Mouse (Mus musculus): ENCODE measurements around the gene Clcn2. TPM values are rescaled to one million over a fixed set of nuclear protein-coding genes. Genes with fewer than 3 reads are reported as not detected.

Gene Clcn2
- polyA plus RNA-seq, 1 experiment from 2014 or later: 14.3 TPM

- CTCF ChIA-PET: interaction anchor here (4.9 kb wide), 1 partner anchor 40 kb away, joined by 57 read pairs; no protein-coding TSS in a partner anchor
- no peak for DNase-seq (ENCODE audit: low read depth, low spot score)
- no peaks in the 10 kb centered on the region for H3K27me3 ChIP-seq
- in situ Hi-C loops (cut with MboI; ENCODE audit: low pct_unique_long_range_greater_than_20kb): loop anchor here (5.0 to 25.0 kb wide), 2 partner anchors 39 to 1539 kb away; partner anchors contain the start of gene Tra2b
- no peak for ATAC-seq
- TF ChIP-seq CTCF (IDR thresholded peaks at IDR 0.05): no peak
- POLR2A ChIA-PET: no interaction called here
These were observed 5.7 kb upstream of the Clcn2 start for GRCm38 (mm10) chr16:20723247-20723646.

DNA sequence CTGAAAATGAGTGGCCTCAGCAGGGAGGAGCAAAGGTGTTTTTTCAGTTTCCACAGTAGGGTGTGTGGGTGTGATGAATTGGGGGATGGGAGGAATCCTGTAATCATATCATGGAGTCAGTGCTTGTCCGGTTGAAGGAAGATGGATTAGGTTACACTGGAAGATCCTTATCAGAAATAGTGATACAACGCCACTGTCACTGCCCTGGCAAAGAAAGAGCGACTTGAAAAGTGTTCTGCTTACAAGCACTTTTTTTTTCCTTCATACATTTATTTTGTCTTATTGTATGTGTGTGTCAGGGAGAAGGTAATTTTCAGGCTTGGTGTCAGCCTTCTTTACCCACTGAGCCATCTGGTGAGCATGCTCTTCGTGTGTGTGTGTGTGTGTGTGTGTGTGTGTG lies 5.2 kb upstream of the Clcn2 start:
- ChIA-PET POLR2A (interaction anchor here (0.6 kb wide), 1 partner anchor 358 kb away, joined by 3 read pairs; no protein-coding TSS in a partner anchor), CTCF (interaction anchor here (4.9 kb wide), 1 partner anchor 41 kb away, joined by 57 read pairs; no protein-coding TSS in a partner anchor)
- DNase-seq (ENCODE audit: low read depth, low spot score) (no peak), ATAC-seq (no peak)
- H3K27me3 ChIP-seq: no peaks in the 10 kb centered on the region
- no peak for TF ChIP-seq CTCF (IDR thresholded peaks at IDR 0.05)
- in situ Hi-C loops (cut with MboI; ENCODE audit: low pct_unique_long_range_greater_than_20kb): loop anchor here (5.0 to 25.0 kb wide), 2 partner anchors 40 to 1540 kb away; partner anchors contain the start of gene Tra2b

DNA sequence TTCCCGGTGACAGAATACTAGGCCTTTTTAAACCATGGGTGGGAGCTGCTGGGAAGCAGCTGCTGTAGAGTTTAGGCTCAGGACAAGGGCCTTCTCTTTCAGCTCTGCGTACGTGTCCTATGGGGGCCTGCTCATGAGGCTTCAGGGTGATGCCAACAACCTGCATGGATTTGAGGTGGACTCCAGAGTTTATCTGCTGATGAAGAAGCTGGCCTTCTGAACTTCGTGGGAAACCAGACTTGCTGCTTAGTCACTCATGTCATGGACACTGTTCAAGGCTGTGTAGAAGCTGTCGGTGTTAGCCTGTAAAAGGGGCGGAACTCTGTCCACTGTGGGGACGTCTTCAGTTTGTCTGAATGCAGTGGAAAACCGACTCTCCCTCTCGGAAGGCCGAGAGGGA lies 4.3 kb upstream of the Clcn2 start:
- POLR2A ChIA-PET: interaction anchor here (0.6 kb wide), 1 partner anchor 27 kb away, joined by 6 read pairs; no protein-coding TSS in a partner anchor
- no peak for DNase-seq (ENCODE audit: low read depth, low spot score)

DNA sequence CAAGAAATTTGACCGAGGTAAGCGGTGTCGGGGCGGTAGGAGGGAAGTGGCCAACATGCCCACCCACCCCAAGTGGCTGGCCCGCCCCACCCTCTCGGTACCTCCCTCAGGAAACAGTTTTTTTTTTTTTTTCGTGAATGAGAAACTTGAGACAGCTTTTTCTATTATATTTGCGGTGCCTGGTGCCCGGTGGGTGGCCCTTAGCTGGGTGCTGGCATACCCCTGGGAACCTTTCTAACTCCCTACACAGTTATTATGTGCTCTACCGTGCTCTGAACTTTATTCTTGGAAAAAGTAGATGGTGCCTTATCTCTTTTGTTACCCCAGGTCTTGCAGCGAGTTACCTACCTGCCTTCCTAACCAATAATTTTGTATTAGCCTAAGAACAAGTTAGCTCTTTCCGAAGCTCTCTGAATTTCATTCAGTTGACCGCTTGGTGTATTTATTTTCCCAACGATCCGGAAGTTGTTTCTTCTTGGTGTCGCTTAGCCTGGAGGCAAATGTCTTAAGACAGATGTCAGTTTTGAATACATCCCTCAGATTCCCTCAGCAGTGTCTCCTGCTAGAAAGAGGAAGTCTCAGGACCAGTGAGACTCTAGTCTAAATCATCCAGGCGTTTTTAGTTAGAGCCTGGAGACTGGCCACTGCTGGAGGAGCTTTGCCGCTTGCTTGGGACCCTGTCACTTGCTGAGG lies 578 bp upstream of the Clcn2 start:
- CTCF ChIA-PET: interaction anchor here (0.9 to 3.2 kb wide), 7 partner anchors 9 to 48 kb away, joined by 3 to 16 read pairs (median 3); no protein-coding TSS in a partner anchor
- DNase-seq (ENCODE audit: low read depth, low spot score) (no peak), ATAC-seq (peak; percentile 7)
- no peaks in the 10 kb centered on the region for H3K27me3 ChIP-seq
- POLR2A ChIA-PET: interaction anchor here (1.3 to 1.4 kb wide), 3 partner anchors 9 to 46 kb away, joined by 3 to 4 read pairs (median 3); no protein-coding TSS in a partner anchor
- TF ChIP-seq CTCF (IDR thresholded peaks at IDR 0.05): no peak
- in situ Hi-C loops (cut with MboI; ENCODE audit: low pct_unique_long_range_greater_than_20kb): loop anchor here (25.0 kb wide), 1 partner anchor 1544 kb away; the partner anchor contains the start of gene Tra2b

More for the DNA sequence above, 4.3 kb upstream of the Clcn2 start:
- CTCF ChIA-PET: interaction anchor here (1.2 to 2.8 kb wide), 2 partner anchors 28 to 40 kb away, joined by 3 to 12 read pairs; no protein-coding TSS in a partner anchor
- H3K27me3 ChIP-seq: no peaks in the 10 kb centered on the region
- in situ Hi-C loops (cut with MboI; ENCODE audit: low pct_unique_long_range_greater_than_20kb): loop anchor here (5.0 to 25.0 kb wide), 2 partner anchors 40 to 1540 kb away; partner anchors contain the start of gene Tra2b
- TF ChIP-seq CTCF (IDR thresholded peaks at IDR 0.05): no peak
- ATAC-seq: no peak

DNA sequence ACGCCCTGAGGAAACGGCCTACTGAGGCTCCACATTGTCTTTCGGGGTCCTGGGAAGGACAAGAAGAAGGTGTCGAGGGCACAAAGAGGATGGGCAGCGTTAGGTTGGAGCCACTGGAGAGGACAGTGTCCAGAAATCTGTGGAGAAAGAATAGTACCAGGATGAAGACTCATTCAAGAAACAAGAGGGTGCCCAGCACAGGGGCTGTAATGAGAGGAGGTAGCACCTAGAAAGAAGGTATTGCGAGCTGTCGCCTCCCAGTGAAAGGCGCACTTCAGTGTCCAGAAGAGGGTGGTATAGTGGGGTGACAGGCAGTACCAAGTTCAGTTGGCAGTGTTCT lies 735 bp downstream of the Clcn2 start:
- in situ Hi-C loops (cut with MboI; ENCODE audit: low pct_unique_long_range_greater_than_20kb): loop anchor here (25.0 kb wide), 1 partner anchor 1545 kb away; the partner anchor contains the start of gene Tra2b
- CTCF ChIA-PET: interaction anchor here (0.9 to 3.2 kb wide), 4 partner anchors 12 to 48 kb away, joined by 3 to 16 read pairs (median 4); no protein-coding TSS in a partner anchor
- DNase-seq (ENCODE audit: low read depth, low spot score) (no peak), ATAC-seq (no peak)
- TF ChIP-seq CTCF (IDR thresholded peaks at IDR 0.05): no peak
- H3K27me3 ChIP-seq: no peaks in the 10 kb centered on the region
- POLR2A ChIA-PET: interaction anchor here (0.8 to 1.3 kb wide), 6 partner anchors 27 to 169 kb away, joined by 3 to 4 read pairs (median 3); partner anchors contain the start of gene Abcf3

GRCm38 (mm10) chr16:20715976-20716840 lies 1.3 kb downstream of the Clcn2 start:
- in situ Hi-C loops (cut with MboI; ENCODE audit: low pct_unique_long_range_greater_than_20kb): loop anchor here (25.0 kb wide), 1 partner anchor 1546 kb away; the partner anchor contains the start of gene Tra2b
- ChIA-PET CTCF (interaction anchor here (1.2 to 3.2 kb wide), 3 partner anchors 15 to 46 kb away, joined by 3 to 16 read pairs (median 4); no protein-coding TSS in a partner anchor), POLR2A (interaction anchor here (0.6 to 1.6 kb wide), 6 partner anchors 12 to 175 kb away, joined by 3 to 6 read pairs (median 3); partner anchors contain the start of gene Abcf3)
- H3K27me3 ChIP-seq: no peaks in the 10 kb centered on the region
- DNase-seq (ENCODE audit: low read depth, low spot score) (no peak), ATAC-seq (peak; percentile 62)
- TF ChIP-seq CTCF (IDR thresholded peaks at IDR 0.05): no peak

DNA sequence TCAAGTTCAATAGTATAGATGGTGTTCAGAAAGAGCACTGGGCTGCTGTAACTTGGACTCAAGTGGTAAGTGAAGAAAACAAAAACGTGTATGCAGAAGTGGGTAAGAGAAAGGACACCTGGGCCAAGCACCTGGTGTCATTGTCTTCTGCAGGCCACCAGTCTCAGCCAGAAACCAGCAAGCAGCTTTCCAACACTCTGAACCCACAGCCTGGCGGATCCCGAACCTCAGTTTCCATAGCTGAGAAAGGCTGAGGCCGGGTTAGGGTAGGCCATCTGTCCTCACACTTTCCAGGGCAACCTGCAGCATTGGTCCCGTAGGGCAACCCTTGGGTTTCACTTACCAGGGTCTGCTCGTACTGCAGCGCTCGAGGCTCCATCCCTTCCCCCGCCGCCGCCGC lies 2.0 kb downstream of the Clcn2 start:
- ChIA-PET POLR2A (interaction anchor here (0.6 to 1.6 kb wide), 3 partner anchors 11 to 175 kb away, joined by 3 to 6 read pairs (median 3); partner anchors contain the start of gene Eif4g1), CTCF (interaction anchor here (1.2 to 1.6 kb wide), 2 partner anchors 13 to 14 kb away, joined by 3 read pairs; no protein-coding TSS in a partner anchor)
- no peak for TF ChIP-seq CTCF (IDR thresholded peaks at IDR 0.05)
- ATAC-seq (no peak), DNase-seq (ENCODE audit: low read depth, low spot score) (no peak)
- H3K27me3 ChIP-seq: no peaks in the 10 kb centered on the region
- in situ Hi-C loops (cut with MboI; ENCODE audit: low pct_unique_long_range_greater_than_20kb): loop anchor here (25.0 kb wide), 1 partner anchor 1547 kb away; the partner anchor contains the start of gene Tra2b

DNA sequence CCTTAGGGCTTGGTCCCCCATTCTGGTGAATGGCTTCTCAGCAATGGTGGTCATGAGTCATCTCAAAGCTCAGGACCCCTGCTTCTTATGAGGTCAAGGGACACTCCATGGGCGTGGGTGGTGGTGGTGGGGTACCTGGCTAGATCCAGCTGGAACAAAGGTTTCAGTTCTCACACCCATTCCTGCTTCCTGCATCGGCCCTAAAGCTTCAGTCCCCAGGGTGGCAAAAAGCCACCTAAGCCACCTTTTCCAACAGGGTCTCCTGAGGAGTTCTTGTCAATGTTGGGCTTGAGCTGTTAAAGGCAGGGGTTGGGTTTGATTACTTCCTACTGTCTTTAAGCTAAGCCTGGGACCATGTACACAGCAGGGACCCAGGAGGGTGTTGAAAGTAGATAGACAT lies 2.4 kb downstream of the Clcn2 start:
- no peaks in the 10 kb centered on the region for H3K27me3 ChIP-seq
- ChIA-PET POLR2A (interaction anchor here (0.6 to 1.6 kb wide), 3 partner anchors 11 to 174 kb away, joined by 3 to 6 read pairs (median 3); partner anchors contain the start of gene Eif4g1), CTCF (interaction anchor here (1.2 to 1.6 kb wide), 2 partner anchors 12 to 14 kb away, joined by 3 read pairs; no protein-coding TSS in a partner anchor)
- TF ChIP-seq CTCF (IDR thresholded peaks at IDR 0.05): no peak
- in situ Hi-C loops (cut with MboI; ENCODE audit: low pct_unique_long_range_greater_than_20kb): loop anchor here (25.0 kb wide), 1 partner anchor 1547 kb away; the partner anchor contains the start of gene Tra2b
- DNase-seq (ENCODE audit: low read depth, low spot score) (no peak), ATAC-seq (no peak)

- ATAC-seq: no peak
- TF ChIP-seq CTCF (IDR thresholded peaks at IDR 0.05): no peak
These were observed 3.1 kb downstream of the Clcn2 start for GRCm38 (mm10) chr16:20714307-20715080.

More at GRCm38 (mm10) chr16:20714307-20715080, 3.1 kb downstream of the Clcn2 start:
- DNase-seq (ENCODE audit: low read depth, low spot score): no peak
- in situ Hi-C loops (cut with MboI; ENCODE audit: low pct_unique_long_range_greater_than_20kb): loop anchor here (25.0 kb wide), 1 partner anchor 1548 kb away; the partner anchor contains the start of gene Tra2b
- no peaks in the 10 kb centered on the region for H3K27me3 ChIP-seq
- CTCF ChIA-PET: interaction anchor here (1.2 to 1.6 kb wide), 2 partner anchors 12 to 13 kb away, joined by 3 read pairs; no protein-coding TSS in a partner anchor
- POLR2A ChIA-PET: interaction anchor here (1.0 to 1.6 kb wide), 3 partner anchors 10 to 46 kb away, joined by 3 to 6 read pairs (median 3); partner anchors contain the start of gene Eif4g1
